Mouse (Mus musculus): Measurements from ENCODE around the gene Focad. TPM values are rescaled to one million over a fixed set of nuclear protein-coding genes. Genes with fewer than 3 reads are reported as not detected.

Focad gene
- polyA plus RNA-seq, 1 experiment from 2014 or later = 14.6 TPM

GRCm38 (mm10) chr4:88243834-88244233, 149.4 kb downstream of the Focad start:
- Histone ChIP-seq H3K4me1 (replicated peaks; ENCODE audit: control insufficient read depth, insufficient read depth, low read length) (no peaks in the 10 kb centered on the region), H3K36me3 (ENCODE audit: control insufficient read depth, insufficient read depth, low read length) (no peaks in the 10 kb centered on the region), H3K4me3 (ENCODE audit: low read depth, low read length) (no peak overlapping the region), H3K27ac (ENCODE audit: low read depth, low read length) (no peak overlapping the region), H3K4me2 (replicated peaks; ENCODE audit: low read depth, low read length) (no peak overlapping the region), H3K9ac (ENCODE audit: low read depth, low read length) (no peak overlapping the region), H3K27me3 (ENCODE audit: control insufficient read depth, insufficient read depth, low read length) (no peaks in the 10 kb centered on the region), H3K9me3 (ENCODE audit: control insufficient read depth, low read length) (no peaks in the 10 kb centered on the region)
- ATAC-seq (ENCODE audit: low FRiP score) (no peak), DNase-seq (ENCODE audit: low spot score) (no peak)
- 86% methylated on average over 2 of the region's 2 CpGs for WGBS

GRCm38 (mm10) chr4:88245494-88245893, 151.1 kb downstream of the Focad start:
- Histone ChIP-seq H3K36me3 (ENCODE audit: control insufficient read depth, insufficient read depth, low read length) (no peaks in the 10 kb centered on the region), H3K4me1 (replicated peaks; ENCODE audit: control insufficient read depth, insufficient read depth, low read length) (no peaks in the 10 kb centered on the region), H3K27ac (ENCODE audit: low read depth, low read length) (no peak overlapping the region), H3K4me3 (ENCODE audit: low read depth, low read length) (no peak overlapping the region), H3K4me2 (replicated peaks; ENCODE audit: low read depth, low read length) (no peak overlapping the region), H3K9me3 (ENCODE audit: control insufficient read depth, low read length) (no peaks in the 10 kb centered on the region), H3K9ac (ENCODE audit: low read depth, low read length) (no peak overlapping the region), H3K27me3 (ENCODE audit: control insufficient read depth, insufficient read depth, low read length) (no peaks in the 10 kb centered on the region)
- DNase-seq (ENCODE audit: low spot score) = no peak
- no peak for ATAC-seq (ENCODE audit: low FRiP score)
- WGBS = 91% methylated on average over 4 of the region's 4 CpGs

GRCm38 (mm10) chr4:88261349-88261748, 166.9 kb downstream of the Focad start:
- ATAC-seq (ENCODE audit: low FRiP score) (no peak), DNase-seq (ENCODE audit: low spot score) (no peak)
- Histone ChIP-seq H3K4me3 (ENCODE audit: low read depth, low read length) (no peak overlapping the region), H3K9ac (ENCODE audit: low read depth, low read length) (no peak overlapping the region), H3K4me2 (replicated peaks; ENCODE audit: low read depth, low read length) (no peak overlapping the region), H3K27me3 (ENCODE audit: control insufficient read depth, insufficient read depth, low read length) (no peaks in the 10 kb centered on the region), H3K36me3 (ENCODE audit: control insufficient read depth, insufficient read depth, low read length) (no peaks in the 10 kb centered on the region), H3K9me3 (ENCODE audit: control insufficient read depth, low read length) (no peaks in the 10 kb centered on the region), H3K4me1 (replicated peaks; ENCODE audit: control insufficient read depth, insufficient read depth, low read length) (no peaks in the 10 kb centered on the region), H3K27ac (ENCODE audit: low read depth, low read length) (no peak overlapping the region)
- WGBS = 95% methylated on average over 5 of the region's 5 CpGs

GRCm38 (mm10) chr4:88264536-88264935, 170.1 kb downstream of the Focad start:
- Histone ChIP-seq H3K27ac (ENCODE audit: low read depth, low read length) (no peak overlapping the region), H3K27me3 (ENCODE audit: control insufficient read depth, insufficient read depth, low read length) (no peaks in the 10 kb centered on the region), H3K36me3 (ENCODE audit: control insufficient read depth, insufficient read depth, low read length) (no peaks in the 10 kb centered on the region), H3K4me1 (replicated peaks; ENCODE audit: control insufficient read depth, insufficient read depth, low read length) (no peaks in the 10 kb centered on the region), H3K4me3 (ENCODE audit: low read depth, low read length) (no peak overlapping the region), H3K4me2 (replicated peaks; ENCODE audit: low read depth, low read length) (no peak overlapping the region), H3K9me3 (ENCODE audit: control insufficient read depth, low read length) (no peaks in the 10 kb centered on the region), H3K9ac (ENCODE audit: low read depth, low read length) (no peak overlapping the region)
- ATAC-seq (ENCODE audit: low FRiP score) (no peak), DNase-seq (ENCODE audit: low spot score) (no peak)
- 60% methylated on average over 1 of the region's 1 CpGs for WGBS

GRCm38 (mm10) chr4:88270408-88271067, 176.1 kb downstream of the Focad start:
- H3K36me3 ChIP-seq (ENCODE audit: control insufficient read depth, insufficient read depth, low read length) = no peaks in the 10 kb centered on the region
- no peak for ATAC-seq (ENCODE audit: low FRiP score)
- 85% methylated on average over 7 of the region's 7 CpGs for WGBS

GRCm38 (mm10) chr4:88275571-88276041, 181.2 kb downstream of the Focad start:
- no peak for DNase-seq (ENCODE audit: low spot score)
- Histone ChIP-seq H3K4me2 (replicated peaks; ENCODE audit: low read depth, low read length) (no peak overlapping the region), H3K9ac (ENCODE audit: low read depth, low read length) (no peak overlapping the region), H3K9me3 (ENCODE audit: control insufficient read depth, low read length) (no peaks in the 10 kb centered on the region), H3K27me3 (ENCODE audit: control insufficient read depth, insufficient read depth, low read length) (no peaks in the 10 kb centered on the region), H3K36me3 (ENCODE audit: control insufficient read depth, insufficient read depth, low read length) (no peaks in the 10 kb centered on the region), H3K4me1 (replicated peaks; ENCODE audit: control insufficient read depth, insufficient read depth, low read length) (no peaks in the 10 kb centered on the region), H3K27ac (ENCODE audit: low read depth, low read length) (no peak overlapping the region), H3K4me3 (ENCODE audit: low read depth, low read length) (no peak overlapping the region)
- 80% methylated on average over 6 of the region's 6 CpGs for WGBS
- ATAC-seq (ENCODE audit: low FRiP score) = no peak

More at GRCm38 (mm10) chr4:88270408-88271067, 176.1 kb downstream of the Focad start:
- H3K4me1 ChIP-seq (replicated peaks; ENCODE audit: control insufficient read depth, insufficient read depth, low read length) = no peaks in the 10 kb centered on the region
- no peak overlapping the region for H3K4me2 ChIP-seq (replicated peaks; ENCODE audit: low read depth, low read length)
- H3K27me3 ChIP-seq (ENCODE audit: control insufficient read depth, insufficient read depth, low read length) = no peaks in the 10 kb centered on the region
- H3K27ac ChIP-seq (ENCODE audit: low read depth, low read length) = no peak overlapping the region
- H3K4me3 ChIP-seq (ENCODE audit: low read depth, low read length) = no peak overlapping the region
- no peak overlapping the region for H3K9ac ChIP-seq (ENCODE audit: low read depth, low read length)
- no peaks in the 10 kb centered on the region for H3K9me3 ChIP-seq (ENCODE audit: control insufficient read depth, low read length)
- no peak for DNase-seq (ENCODE audit: low spot score)

GRCm38 (mm10) chr4:88276058-88276734, 181.8 kb downstream of the Focad start:
- ATAC-seq (ENCODE audit: low FRiP score) (no peak), DNase-seq (ENCODE audit: low spot score) (no peak)
- no peaks in the 10 kb centered on the region for H3K9me3 ChIP-seq (ENCODE audit: control insufficient read depth, low read length)
- H3K9ac ChIP-seq (ENCODE audit: low read depth, low read length) = no peak overlapping the region
- H3K4me2 ChIP-seq (replicated peaks; ENCODE audit: low read depth, low read length) = no peak overlapping the region
- 86% methylated on average over 4 of the region's 4 CpGs for WGBS
- H3K4me3 ChIP-seq (ENCODE audit: low read depth, low read length) = no peak overlapping the region
- no peaks in the 10 kb centered on the region for H3K36me3 ChIP-seq (ENCODE audit: control insufficient read depth, insufficient read depth, low read length)
- no peaks in the 10 kb centered on the region for H3K4me1 ChIP-seq (replicated peaks; ENCODE audit: control insufficient read depth, insufficient read depth, low read length)
- no peak overlapping the region for H3K27ac ChIP-seq (ENCODE audit: low read depth, low read length)
- no peaks in the 10 kb centered on the region for H3K27me3 ChIP-seq (ENCODE audit: control insufficient read depth, insufficient read depth, low read length)

- Histone ChIP-seq H3K9ac (ENCODE audit: low read depth, low read length) (no peak overlapping the region), H3K36me3 (ENCODE audit: control insufficient read depth, insufficient read depth, low read length) (no peaks in the 10 kb centered on the region), H3K27ac (ENCODE audit: low read depth, low read length) (no peak overlapping the region), H3K4me2 (replicated peaks; ENCODE audit: low read depth, low read length) (no peak overlapping the region), H3K4me1 (replicated peaks; ENCODE audit: control insufficient read depth, insufficient read depth, low read length) (no peaks in the 10 kb centered on the region), H3K9me3 (ENCODE audit: control insufficient read depth, low read length) (no peaks in the 10 kb centered on the region), H3K4me3 (ENCODE audit: low read depth, low read length) (no peak overlapping the region), H3K27me3 (ENCODE audit: control insufficient read depth, insufficient read depth, low read length) (no peaks in the 10 kb centered on the region)
- DNase-seq (ENCODE audit: low spot score) = no peak
- ATAC-seq (ENCODE audit: low FRiP score) = no peak
- 83% methylated on average over 2 of the region's 2 CpGs for WGBS
Measured at GRCm38 (mm10) chr4:88278524-88278923, 184.1 kb downstream of the Focad start.

GRCm38 (mm10) chr4:88280536-88280935, 186.1 kb downstream of the Focad start:
- no peaks in the 10 kb centered on the region for H3K9me3 ChIP-seq (ENCODE audit: control insufficient read depth, low read length)
- H3K27ac ChIP-seq (ENCODE audit: low read depth, low read length) = no peak overlapping the region
- H3K27me3 ChIP-seq (ENCODE audit: control insufficient read depth, insufficient read depth, low read length) = no peaks in the 10 kb centered on the region
- H3K36me3 ChIP-seq (ENCODE audit: control insufficient read depth, insufficient read depth, low read length) = no peaks in the 10 kb centered on the region
- H3K4me3 ChIP-seq (ENCODE audit: low read depth, low read length) = no peak overlapping the region
- WGBS = 91% methylated on average over 2 of the region's 2 CpGs
- H3K4me1 ChIP-seq (replicated peaks; ENCODE audit: control insufficient read depth, insufficient read depth, low read length) = no peaks in the 10 kb centered on the region
- DNase-seq (ENCODE audit: low spot score) (no peak), ATAC-seq (ENCODE audit: low FRiP score) (no peak)
- no peak overlapping the region for H3K4me2 ChIP-seq (replicated peaks; ENCODE audit: low read depth, low read length)
- H3K9ac ChIP-seq (ENCODE audit: low read depth, low read length) = no peak overlapping the region

All from hindbrain, embryonic 11.5 days (tissue).